Comparison of ENCODE assay signal across 8 mouse cellular contexts in genomic region chr6:23886418-23886817, GRCm38 (mm10). TPM values are rescaled to one million over a fixed set of nuclear protein-coding genes. Genes with fewer than 3 reads are reported as not detected.
DNase-seq lines count a peak whose midpoint lies in the region; ATAC-seq and TF ChIP-seq lines count a peak whose summit lies in the region.

No protein-coding gene starts in this region.

- no peaks in the 10 kb centered on the region for H3K36me3 ChIP-seq in heart, postnatal 0 days (replicated peaks; ENCODE audit: control insufficient read depth, insufficient read depth, low read length)
- no peaks in the 10 kb centered on the region for H3K36me3 ChIP-seq in heart, embryonic 12.5 days
- H3K36me3 ChIP-seq in embryonic facial prominence, embryonic 14.5 days (ENCODE audit: control insufficient read depth, insufficient read depth, low read length), result no peaks in the 10 kb centered on the region
- no peaks in the 10 kb centered on the region for H3K36me3 ChIP-seq in kidney, adult 2 months (ENCODE audit: control insufficient read depth, insufficient read depth, low read length)

- no peak for TF ChIP-seq POLR2A in kidney, adult 2 months (IDR thresholded peaks at IDR 0.05; ENCODE audit: low read depth, low read length)

- H3K4me2 ChIP-seq in heart, postnatal 0 days (ENCODE audit: low read depth, low read length), result no peak overlapping the region
- no peak overlapping the region for H3K4me2 ChIP-seq in heart, embryonic 12.5 days
- H3K4me2 ChIP-seq in embryonic facial prominence, embryonic 14.5 days (ENCODE audit: low read depth, low read length), result no peak overlapping the region

- DNase-seq in heart, postnatal 0 days (ENCODE audit: low spot score), result peak; percentile 6
- DNase-seq in Muller cell, postnatal 12 days (ENCODE audit: inconsistent ontology term), result peak; percentile 40
- peak; percentile 63 for DNase-seq in embryonic facial prominence, embryonic 14.5 days (ENCODE audit: low spot score)
- DNase-seq in kidney, adult 2 months, result peak; percentile 73
- DNase-seq in lung, postnatal 14 days, result peak; percentile 64
- peak; percentile 6 to 36 for DNase-seq in urinary bladder, postnatal 36 days (ENCODE audit: low spot score in 2 of 2)
- DNase-seq in gastrocnemius, postnatal 25 days, result no peak

- H3K4me1 ChIP-seq in heart, postnatal 0 days (ENCODE audit: control insufficient read depth, insufficient read depth), result no peaks in the 10 kb centered on the region
- H3K4me1 ChIP-seq in heart, embryonic 12.5 days (replicated peaks), result no peaks in the 10 kb centered on the region
- H3K4me1 ChIP-seq in embryonic facial prominence, embryonic 14.5 days (ENCODE audit: control insufficient read depth, insufficient read depth, low read length), result no peaks in the 10 kb centered on the region
- H3K4me1 ChIP-seq in kidney, adult 2 months (ENCODE audit: control insufficient read depth, insufficient read depth, low read length), result no peaks in the 10 kb centered on the region

- TF ChIP-seq EP300 in heart, postnatal 0 days (IDR thresholded peaks at IDR 0.05; ENCODE audit: low read depth), result no peak

- peak; percentile 63 for TF ChIP-seq CTCF in heart, postnatal 0 days (IDR thresholded peaks at IDR 0.05; ENCODE audit: low read depth)
- TF ChIP-seq CTCF in kidney, adult 2 months (conservative IDR thresholded peaks at IDR 0.05; ENCODE audit: insufficient read depth, insufficient read length, low read depth, low read length), result peak; percentile 80

- ATAC-seq in heart, postnatal 0 days (ENCODE audit: insufficient read depth, low read depth), result no peak
- ATAC-seq in heart, embryonic 12.5 days (ENCODE audit: insufficient number of reproducible peaks, low FRiP score), result no peak
- ATAC-seq in embryonic facial prominence, embryonic 14.5 days (ENCODE audit: low read depth), result peak; percentile 68

- 16% methylated on average over 6 of the region's 6 CpGs for WGBS in heart, postnatal 0 days
- WGBS in heart, embryonic 12.5 days, result 20% methylated on average over 6 of the region's 6 CpGs
- WGBS in embryonic facial prominence, embryonic 14.5 days, result 15% methylated on average over 6 of the region's 6 CpGs
- 6% methylated on average over 6 of the region's 6 CpGs for WGBS in kidney, adult 2 months

- H3K27ac ChIP-seq in heart, postnatal 0 days (ENCODE audit: low read depth), result no peak overlapping the region
- H3K27ac ChIP-seq in heart, embryonic 12.5 days (ENCODE audit: poor library complexity, severe bottlenecking), result no peak overlapping the region
- H3K27ac ChIP-seq in embryonic facial prominence, embryonic 14.5 days (replicated peaks; ENCODE audit: low read depth, low read length), result no peak overlapping the region
- no peak overlapping the region for H3K27ac ChIP-seq in kidney, adult 2 months (ENCODE audit: insufficient read depth, low read depth, low read length)

- no peak overlapping the region for H3K9ac ChIP-seq in heart, postnatal 0 days (replicated peaks; ENCODE audit: low read depth, low read length)
- no peak overlapping the region for H3K9ac ChIP-seq in heart, embryonic 12.5 days
- no peak overlapping the region for H3K9ac ChIP-seq in embryonic facial prominence, embryonic 14.5 days (ENCODE audit: low read depth, low read length)

- no peak overlapping the region for H3K4me3 ChIP-seq in heart, postnatal 0 days (ENCODE audit: low read depth, low read length)
- no peak overlapping the region for H3K4me3 ChIP-seq in heart, embryonic 12.5 days
- H3K4me3 ChIP-seq in embryonic facial prominence, embryonic 14.5 days (ENCODE audit: low read depth, low read length), result no peak overlapping the region
- H3K4me3 ChIP-seq in kidney, adult 2 months (ENCODE audit: insufficient read depth, low read depth, low read length), result no peak overlapping the region

- H3K27me3 ChIP-seq in heart, postnatal 0 days (ENCODE audit: control insufficient read depth, insufficient read depth, low read length), result no peaks in the 10 kb centered on the region
- H3K27me3 ChIP-seq in heart, embryonic 12.5 days (replicated peaks), result no peaks in the 10 kb centered on the region
- no peaks in the 10 kb centered on the region for H3K27me3 ChIP-seq in embryonic facial prominence, embryonic 14.5 days (replicated peaks; ENCODE audit: control insufficient read depth, insufficient read depth, low read length)
- no peaks in the 10 kb centered on the region for H3K27me3 ChIP-seq in kidney, adult 2 months (replicated peaks; ENCODE audit: control insufficient read depth, insufficient read depth, low read length)

- H3K9me3 ChIP-seq in heart, postnatal 0 days (replicated peaks; ENCODE audit: control insufficient read depth, low read length), result no peaks in the 10 kb centered on the region
- no peaks in the 10 kb centered on the region for H3K9me3 ChIP-seq in heart, embryonic 12.5 days (replicated peaks)
- H3K9me3 ChIP-seq in embryonic facial prominence, embryonic 14.5 days (ENCODE audit: control insufficient read depth, low read length), result no peaks in the 10 kb centered on the region

RNA-seq across cellular contexts. Expression of gene Cadps2, which starts 47.2 kb away (rescaled TPM):
- total RNA-seq in heart, postnatal 0 days (2014; rRNA removed; ENCODE audit: low replicate concordance), result 0.31 and 1.8 TPM in 2 replicates
- polyA plus RNA-seq in heart, postnatal 0 days (2015; fragmentation: Nextera tagmentation; extraction: Ambion mirVana), result 0.44 and 0.56 TPM in 2 replicates
- polyA plus RNA-seq in heart, embryonic 12.5 days (2016; fragmentation: Nextera tagmentation; extraction: Ambion mirVana), result 1.0 and 1.1 TPM in 2 replicates
- 7.2 TPM in 2 replicates for polyA plus RNA-seq in embryonic facial prominence, embryonic 14.5 days (2014; fragmentation: Nextera tagmentation; extraction: Ambion mirVana)
- 4.3 and 5.0 TPM in 2 replicates for polyA plus RNA-seq in kidney, adult 2 months (2012; rRNA removed)
- total RNA-seq in gastrocnemius, postnatal 25 days (2021), result under 1 TPM; 0.28 to 0.59 TPM
